Mouse (Mus musculus): ENCODE measurements around the gene Klhl6.

- peak; percentile 30 for TF ChIP-seq CTCF (IDR thresholded peaks at IDR 0.05)
- TF ChIP-seq POLR2A (IDR thresholded peaks at IDR 0.05; ENCODE audit: insufficient read depth, low read depth, low read length), result no peak
These were observed 74.5 kb downstream of the Klhl6 start for GRCm38 (mm10) chr16:19908291-19908690.

All from heart, adult 2 months (tissue).